Mouse (Mus musculus) thymus, adult 18-20 months (tissue): ENCODE measurements around the gene Tmprss11g.

ENCODE experiments used
- DNase-seq, 2 experiments: peaks; one replicate each; pipeline ENCODE4 v3.0.0; 2022; ENCODE audit warnings: mixed read lengths in 2 of 2

The Tmprss11g gene

GRCm38 (mm10) chr5:86518500-86518899, at the start of gene Tmprss11g:
Gene Tmprss11g, minus strand, starts transcription at chr5:86518600.
- DNase-seq = no peak

GRCm38 (mm10) chr5:86546693-86547092, 28.3 kb upstream of the Tmprss11g start:
- no peak for DNase-seq

GRCm38 (mm10) chr5:86540601-86541000, 22.2 kb upstream of the Tmprss11g start:
- DNase-seq = no peak

- no peak for DNase-seq
Observed at GRCm38 (mm10) chr5:86528725-86529124, 10.3 kb upstream of the Tmprss11g start.

GRCm38 (mm10) chr5:86511538-86511937, 6.9 kb downstream of the Tmprss11g start:
- no peak for DNase-seq

GRCm38 (mm10) chr5:86493453-86493852, 24.9 kb downstream of the Tmprss11g start:
- no peak for DNase-seq

- no peak for DNase-seq
Observed at GRCm38 (mm10) chr5:86482562-86482961, 35.8 kb downstream of the Tmprss11g start.

- DNase-seq = no peak
Observed at GRCm38 (mm10) chr5:86482031-86482430, 36.4 kb downstream of the Tmprss11g start.

GRCm38 (mm10) chr5:86473859-86474258, 44.5 kb downstream of the Tmprss11g start:
- DNase-seq = no peak

GRCm38 (mm10) chr5:86468890-86469289, 49.5 kb downstream of the Tmprss11g start, which contains the start of gene Tmprss11a:
Gene Tmprss11a, minus strand, starts transcription at chr5:86468990.
- no peak for DNase-seq

- no peak for DNase-seq
Observed at GRCm38 (mm10) chr5:86439306-86439705, 79.1 kb downstream of the Tmprss11g start.

- no peak for DNase-seq
Observed at GRCm38 (mm10) chr5:86438548-86438947, 79.9 kb downstream of the Tmprss11g start.
